Mouse (Mus musculus) ES-Bruce4 (cell line): Measurements from ENCODE around the gene Prkag2.

ENCODE experiments used
- CTCF ChIP-seq: IDR thresholded peaks from one replicate; pipeline ENCODE4 v1.8.1; 2011; ENCODE audit warnings: low read depth, low read length
- EP300 ChIP-seq: IDR thresholded peaks from 2 replicates; pipeline ENCODE4 v1.6.1; 2011; ENCODE audit warnings: low read depth, low read length; ENCODE audit not compliant: insufficient read depth
- POLR2A ChIP-seq: IDR thresholded peaks from one replicate; pipeline ENCODE4 v1.8.1; 2011; ENCODE audit warnings: low read length; ENCODE audit not compliant: insufficient read depth

DNA sequence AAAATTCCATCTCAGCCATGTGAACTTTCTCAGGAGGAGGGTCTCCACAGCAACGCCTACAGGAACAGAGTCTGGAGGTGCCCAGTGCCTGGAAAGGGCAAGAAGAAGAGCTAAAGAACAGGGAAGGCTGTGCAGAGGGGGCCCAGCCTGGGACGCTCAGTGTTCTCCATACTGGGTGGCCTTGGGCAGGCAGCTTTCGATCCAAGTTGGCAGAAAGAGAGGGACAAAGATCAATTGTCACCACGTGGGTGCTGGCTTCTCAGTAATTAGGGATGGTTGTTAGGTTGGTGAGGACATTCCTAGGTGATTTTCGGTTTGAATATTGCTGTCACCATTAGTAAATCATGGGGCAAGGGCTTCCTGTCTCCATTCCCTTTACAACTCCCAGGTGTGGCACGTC is 148.2 kb downstream of the Prkag2 start:
- TF ChIP-seq POLR2A (no peak), CTCF (no peak), EP300 (no peak)
